Mouse (Mus musculus) embryonic facial prominence, embryonic 11.5 days (tissue): ENCODE measurements at regions not wholly inside any gene's neighbourhood (a gene's known extent, or its start where the extent isn't known, plus 50 kb on each side); places are given as distances from the start of the nearest gene placed in this dataset.

ENCODE experiments used
- ATAC-seq: fragments of 200-750 bp; cut with Nextera tagmentation; replicated peaks from 2 replicates; pipeline ENCODE4 v1.8.0; 2017; ENCODE audit warnings: low read depth; ENCODE audit not compliant: insufficient number of reproducible peaks, low FRiP score, low TSS enrichment
- DNase-seq: peaks from one replicate; pipeline ENCODE4 v3.0.0-alpha.2; 2015; ENCODE audit warnings: low spot score
- H3K27ac ChIP-seq: fragments of 300-500 bp; sonication (generic); replicated peaks from 2 replicates; pipeline ENCODE4 v1.5.1; 2014; ENCODE audit warnings: mild to moderate bottlenecking, low read depth, low read length, control low read depth
- H3K27me3 ChIP-seq: fragments of 300-500 bp; sonication (generic); 2 replicates; pipeline ENCODE4 v1.6.1; 2014; ENCODE audit warnings: mild to moderate bottlenecking, low read length, moderate library complexity, mixed read lengths; ENCODE audit not compliant: control insufficient read depth, insufficient read depth
- H3K36me3 ChIP-seq: fragments of 300-500 bp; sonication (generic); replicated peaks from 2 replicates; pipeline ENCODE4 v1.6.1; 2014; ENCODE audit warnings: low read depth, mild to moderate bottlenecking, low read length, moderate library complexity, mixed read lengths; ENCODE audit not compliant: control insufficient read depth, insufficient read depth
- H3K4me1 ChIP-seq: fragments of 300-500 bp; sonication (generic); 2 replicates; pipeline ENCODE4 v1.6.1; 2014; ENCODE audit warnings: low read length, mixed read lengths; ENCODE audit not compliant: control insufficient read depth, insufficient read depth
- H3K4me2 ChIP-seq: fragments of 300-500 bp; sonication (generic); 2 replicates; pipeline ENCODE4 v1.6.1; 2014; ENCODE audit warnings: low read depth, mild to moderate bottlenecking, control low read depth, low read length, moderate library complexity
- H3K4me3 ChIP-seq: fragments of 300-500 bp; sonication (generic); 2 replicates; pipeline ENCODE4 v1.5.1; 2014; ENCODE audit warnings: low read depth, low read length, control low read depth
- H3K9ac ChIP-seq: fragments of 300-500 bp; sonication (generic); replicated peaks from 2 replicates; pipeline ENCODE4 v1.6.1; 2014; ENCODE audit warnings: mild to moderate bottlenecking, control low read depth, low read length
- H3K9me3 ChIP-seq: fragments of 300-500 bp; sonication (generic); replicated peaks from 2 replicates; pipeline ENCODE4 v1.6.1; 2016; ENCODE audit warnings: mild to moderate bottlenecking, low read length, inconsistent platforms, mixed read lengths; ENCODE audit not compliant: control insufficient read depth
- WGBS: fragments of 180-500 bp; shearing (Covaris S2); extraction: QIAGEN DNeasy Blood & Tissue Kit; methylation state at CpG from one replicate; pipeline ENCODE4 v1.1.7; 2014; 5-methylcytosine and 5-hydroxymethylcytosine counted together

- Histone ChIP-seq H3K4me3 (no peak overlapping the region), H3K9me3 (no peaks in the 10 kb centered on the region), H3K36me3 (no peaks in the 10 kb centered on the region), H3K9ac (no peak overlapping the region), H3K27ac (no peak overlapping the region), H3K4me2 (no peak overlapping the region), H3K4me1 (no peaks in the 10 kb centered on the region), H3K27me3 (no peaks in the 10 kb centered on the region)
- no peak for ATAC-seq
- WGBS = 54% methylated on average over 2 of the region's 2 CpGs
- no peak for DNase-seq
These were observed 76.2 kb upstream of the Abca1 start for GRCm38 (mm10) chr4:53235870-53236269.

GRCm38 (mm10) chr4:53232436-53232835 is 72.7 kb upstream of the Abca1 start:
- Histone ChIP-seq H3K27me3 (no peaks in the 10 kb centered on the region), H3K9ac (no peak overlapping the region), H3K27ac (no peak overlapping the region), H3K4me1 (no peaks in the 10 kb centered on the region), H3K36me3 (no peaks in the 10 kb centered on the region), H3K4me2 (no peak overlapping the region), H3K9me3 (no peaks in the 10 kb centered on the region), H3K4me3 (no peak overlapping the region)
- 62% methylated on average over 3 of the region's 3 CpGs for WGBS
- ATAC-seq = no peak
- no peak for DNase-seq

- H3K36me3 ChIP-seq = no peaks in the 10 kb centered on the region
- no peak for DNase-seq
- no peak overlapping the region for H3K4me3 ChIP-seq
- H3K4me2 ChIP-seq = no peak overlapping the region
- ATAC-seq = no peak
- H3K27ac ChIP-seq = no peak overlapping the region
- H3K4me1 ChIP-seq = no peaks in the 10 kb centered on the region
- no peaks in the 10 kb centered on the region for H3K9me3 ChIP-seq
- 46% methylated on average over 4 of the region's 4 CpGs for WGBS
- H3K9ac ChIP-seq = no peak overlapping the region
- no peaks in the 10 kb centered on the region for H3K27me3 ChIP-seq
These were observed 72.2 kb upstream of the Abca1 start for GRCm38 (mm10) chr4:53231867-53232266.

GRCm38 (mm10) chr4:53231046-53231445 is 71.4 kb upstream of the Abca1 start:
- Histone ChIP-seq H3K9ac (no peak overlapping the region), H3K4me1 (no peaks in the 10 kb centered on the region), H3K36me3 (no peaks in the 10 kb centered on the region), H3K27ac (no peak overlapping the region), H3K27me3 (no peaks in the 10 kb centered on the region), H3K4me2 (no peak overlapping the region), H3K9me3 (no peaks in the 10 kb centered on the region), H3K4me3 (no peak overlapping the region)
- WGBS = 83% methylated on average over 2 of the region's 2 CpGs
- DNase-seq = no peak
- ATAC-seq = no peak

GRCm38 (mm10) chr4:53228444-53228843 is 68.7 kb upstream of the Abca1 start:
- Histone ChIP-seq H3K4me3 (no peak overlapping the region), H3K9me3 (no peaks in the 10 kb centered on the region), H3K27me3 (no peaks in the 10 kb centered on the region), H3K4me2 (no peak overlapping the region), H3K9ac (no peak overlapping the region), H3K4me1 (no peaks in the 10 kb centered on the region), H3K36me3 (no peaks in the 10 kb centered on the region), H3K27ac (no peak overlapping the region)
- WGBS = 59% methylated on average over 4 of the region's 4 CpGs
- no peak for DNase-seq
- ATAC-seq = no peak

- 44% methylated on average over 8 of the region's 8 CpGs for WGBS
- DNase-seq (no peak), ATAC-seq (no peak)
- Histone ChIP-seq H3K4me2 (no peak overlapping the region), H3K36me3 (no peaks in the 10 kb centered on the region), H3K9me3 (no peaks in the 10 kb centered on the region), H3K4me1 (no peaks in the 10 kb centered on the region), H3K9ac (no peak overlapping the region), H3K27me3 (no peaks in the 10 kb centered on the region), H3K4me3 (no peak overlapping the region), H3K27ac (no peak overlapping the region)
These were observed 68.1 kb upstream of the Abca1 start for GRCm38 (mm10) chr4:53227771-53228170.

GRCm38 (mm10) chr4:53227071-53227470 is 67.4 kb upstream of the Abca1 start:
- no peak overlapping the region for H3K27ac ChIP-seq
- H3K9ac ChIP-seq = no peak overlapping the region
- no peaks in the 10 kb centered on the region for H3K36me3 ChIP-seq
- 74% methylated on average over 1 of the region's 1 CpGs for WGBS
- H3K4me1 ChIP-seq = no peaks in the 10 kb centered on the region
- H3K4me3 ChIP-seq = no peak overlapping the region
- H3K4me2 ChIP-seq = no peak overlapping the region
- H3K9me3 ChIP-seq = no peaks in the 10 kb centered on the region
- ATAC-seq = no peak
- DNase-seq = no peak
- H3K27me3 ChIP-seq = no peaks in the 10 kb centered on the region

GRCm38 (mm10) chr4:53226376-53226775 is 66.7 kb upstream of the Abca1 start:
- no peaks in the 10 kb centered on the region for H3K36me3 ChIP-seq
- H3K27ac ChIP-seq = no peak overlapping the region
- H3K27me3 ChIP-seq = no peaks in the 10 kb centered on the region
- H3K4me3 ChIP-seq = no peak overlapping the region
- ATAC-seq = no peak
- no peak overlapping the region for H3K4me2 ChIP-seq
- no peaks in the 10 kb centered on the region for H3K4me1 ChIP-seq
- 87% methylated on average over 3 of the region's 3 CpGs for WGBS
- no peak overlapping the region for H3K9ac ChIP-seq
- H3K9me3 ChIP-seq = no peaks in the 10 kb centered on the region
- DNase-seq = no peak
